Mouse (Mus musculus) bone marrow, adult 2 months (tissue): Measurements from ENCODE around the gene Vwa8.

Experiments used
- CTCF ChIP-seq: fragments of 200-500 bp; IDR thresholded peaks from 2 replicates; pipeline ENCODE4 v1.5.1; 2011; ENCODE audit warnings: low read length, control low read depth; ENCODE audit not compliant: control insufficient read depth, insufficient read depth
- POLR2A ChIP-seq: fragments of 200-500 bp; IDR thresholded peaks from 2 replicates; pipeline ENCODE4 v1.6.1; 2011; ENCODE audit warnings: low read depth, mild to moderate bottlenecking, control low read depth, low read length, borderline replicate concordance; ENCODE audit not compliant: control insufficient read depth

DNA sequence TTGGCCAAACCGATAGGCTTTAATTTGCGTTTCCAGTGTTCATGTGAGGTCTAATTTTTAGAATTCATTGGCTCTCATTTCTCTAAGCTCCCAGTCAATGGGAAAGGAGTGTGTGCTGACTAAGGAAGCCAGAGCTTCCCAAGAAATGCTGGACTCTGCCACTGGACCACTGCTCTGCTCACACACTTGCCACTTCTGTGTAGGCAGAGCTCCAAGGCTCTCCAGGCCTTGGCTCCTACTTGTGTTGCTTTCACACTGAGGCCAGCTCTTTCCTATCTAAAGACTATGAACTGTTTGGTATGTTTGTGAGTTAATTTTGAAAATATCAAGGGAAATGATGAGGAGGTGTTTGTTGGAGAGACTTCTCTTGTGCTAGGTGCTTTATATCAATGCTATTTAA, 67.8 kb downstream of the Vwa8 start:
- no peak for TF ChIP-seq POLR2A
- no peak for TF ChIP-seq CTCF
